Mouse (Mus musculus) liver, embryonic 14.5 days (tissue): Measurements from ENCODE around the gene Prep. TPM values are rescaled to one million over a fixed set of nuclear protein-coding genes. Genes with fewer than 3 reads are reported as not detected.

Source experiments
- ATAC-seq: fragments of 200-750 bp; cut with Nextera tagmentation; 2 replicates; pipeline ENCODE4 v1.8.0; 2017; ENCODE audit warnings: moderate number of reproducible peaks, mild to moderate bottlenecking, moderate library complexity; ENCODE audit not compliant: insufficient read depth
- DNase-seq, 3 experiments: peaks; one replicate each; pipeline ENCODE4 v3.0.0-alpha.2; 2012 to 2013; ENCODE audit warnings: low read depth in 3 of 3, low spot score in 3 of 3
- H3K27ac ChIP-seq: fragments of 300-500 bp; sonication (generic); 2 replicates; pipeline ENCODE4 v1.5.1; 2014; ENCODE audit warnings: moderate library complexity, mild to moderate bottlenecking, control low read depth, inconsistent platforms
- H3K27me3 ChIP-seq: fragments of 300-500 bp; sonication (generic); 2 replicates; pipeline ENCODE4 v1.6.1; 2014; ENCODE audit warnings: mild to moderate bottlenecking, low read length, moderate library complexity; ENCODE audit not compliant: control insufficient read depth, insufficient read depth
- H3K36me3 ChIP-seq: fragments of 300-500 bp; sonication (generic); replicated peaks from 2 replicates; pipeline ENCODE4 v1.6.1; 2014; ENCODE audit warnings: low read depth; ENCODE audit not compliant: control insufficient read depth, insufficient read depth
- H3K4me1 ChIP-seq, 2 experiments: fragments of 200-500 bp in 1 of 2; fragments of 300-500 bp in 1 of 2; sonication (generic) in 1 of 2; replicated peaks; 2 replicates each; pipeline ENCODE4 v1.6.1; 2012 to 2014; ENCODE audit warnings: antibody characterized with exemption in 1 of 2, inconsistent platforms in 1 of 2, low read length in 1 of 2; ENCODE audit not compliant: control insufficient read depth in 2 of 2, insufficient read depth in 2 of 2
- H3K4me2 ChIP-seq: fragments of 300-500 bp; sonication (generic); 2 replicates; pipeline ENCODE4 v1.6.1; 2014; ENCODE audit warnings: low read depth, mild to moderate bottlenecking, control low read depth, moderate library complexity
- H3K4me3 ChIP-seq, 2 experiments: fragments of 200-500 bp in 1 of 2; fragments of 300-500 bp in 1 of 2; sonication (generic) in 1 of 2; 2 replicates each; pipeline ENCODE4 v1.5.1; 2012 to 2014; ENCODE audit warnings: low read depth in 2 of 2, low read length in 2 of 2, mild to moderate bottlenecking in 2 of 2, control low read depth in 1 of 2, inconsistent platforms in 1 of 2, moderate library complexity in 1 of 2; ENCODE audit not compliant: insufficient read depth in 1 of 2
- H3K9ac ChIP-seq: fragments of 300-500 bp; sonication (generic); replicated peaks from 2 replicates; pipeline ENCODE4 v1.6.1; 2014; ENCODE audit warnings: mild to moderate bottlenecking, control low read depth, moderate library complexity
- H3K9me3 ChIP-seq: fragments of 300-500 bp; sonication (generic); 2 replicates; pipeline ENCODE4 v1.6.1; 2016; ENCODE audit warnings: low read length, mixed read lengths; ENCODE audit not compliant: control insufficient read depth
- CTCF ChIP-seq: IDR thresholded peaks from 2 replicates; pipeline ENCODE4 v1.5.1; 2016; ENCODE audit warnings: antibody characterized with exemption, low read depth, control low read depth
- EP300 ChIP-seq: IDR thresholded peaks from 2 replicates; pipeline ENCODE4 v1.6.1; 2016; ENCODE audit warnings: antibody characterized with exemption, low read depth
- WGBS: fragments of 180-500 bp; shearing (Covaris S2); extraction: QIAGEN DNeasy Blood & Tissue Kit; methylation state at CpG from one replicate; pipeline ENCODE4 v1.1.7; 2014; ENCODE audit not compliant: insufficient replicate concordance; 5-methylcytosine and 5-hydroxymethylcytosine counted together
- polyA plus RNA-seq, 2 experiments: library from polyadenylated mRNA; depleted of rRNA in 1 of 2; stranded (reverse) in 1 of 2; unstranded in 1 of 2; fragments of >200 nt; fragmentation: Nextera tagmentation in 1 of 2; extraction: Ambion mirVana in 1 of 2; gene quantifications; 2 replicates each; pipeline versions ENCODE4 v1.2.1 to v1.2.3; 2012 to 2014

The Prep gene
- polyA plus RNA-seq, 2 experiments, result 4.6 to 6.7 TPM

DNA sequence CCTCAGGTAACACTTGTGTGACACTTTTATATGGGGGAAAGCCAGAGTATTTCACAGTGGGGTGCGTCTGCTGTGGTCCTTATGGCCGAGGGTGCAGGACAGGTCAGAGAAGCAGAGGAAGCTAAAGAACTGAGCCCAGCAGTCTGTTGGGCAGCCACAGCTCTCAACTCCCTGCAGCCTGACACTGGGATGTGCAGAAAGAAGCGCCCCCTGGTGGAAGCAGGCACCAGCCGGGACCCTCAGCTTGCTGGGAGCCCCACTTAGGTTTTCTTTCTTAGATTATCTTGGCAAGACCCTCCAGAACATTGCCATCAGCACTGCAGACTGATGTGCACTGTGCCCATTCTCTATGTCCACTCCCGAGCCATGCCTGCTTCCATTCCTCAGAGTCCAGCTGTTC lies 19.6 kb downstream of the Prep start:
- peak; percentile 75 for TF ChIP-seq CTCF
- TF ChIP-seq EP300, result no peak
- no peak for ATAC-seq
- WGBS, result 38% methylated on average over 5 of the region's 5 CpGs

DNA sequence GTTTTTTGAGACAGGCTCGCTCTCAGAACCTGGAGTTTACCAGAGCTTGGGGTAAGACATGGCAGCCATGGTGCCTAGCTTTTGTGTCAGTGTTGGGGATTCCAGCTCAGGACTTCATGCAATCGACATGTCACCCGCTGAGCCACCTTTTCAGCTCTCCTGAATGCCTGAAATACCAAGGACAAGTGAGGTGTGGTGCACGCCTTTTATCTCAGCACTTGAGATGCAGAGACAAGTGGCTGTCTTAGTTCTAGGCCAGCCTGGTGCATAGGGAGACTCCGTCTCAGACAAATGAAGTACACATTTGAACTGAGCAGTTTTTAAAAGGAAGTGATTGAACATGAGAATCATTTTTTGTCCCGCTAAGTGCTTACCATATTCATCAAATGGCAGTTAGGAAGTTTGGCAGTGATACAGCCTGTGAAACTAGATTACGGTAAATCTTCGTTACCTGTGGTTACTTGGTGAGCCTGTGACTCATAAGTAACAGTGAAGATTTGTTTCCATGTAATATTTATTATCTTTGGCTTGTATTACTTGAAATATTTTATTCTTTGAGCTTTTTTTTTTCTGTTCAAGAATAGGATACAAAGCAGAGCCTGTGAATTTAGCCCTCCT lies 24.6 kb downstream of the Prep start:
- 71% methylated on average over 8 of the region's 8 CpGs for WGBS

More for the DNA sequence above, 19.6 kb downstream of the Prep start:
- H3K9me3 ChIP-seq, result no peaks in the 10 kb centered on the region
- H3K27ac ChIP-seq, result no peak overlapping the region
- no peaks in the 10 kb centered on the region for H3K36me3 ChIP-seq
- no peak overlapping the region for H3K4me2 ChIP-seq
- H3K9ac ChIP-seq, result no peak overlapping the region
- no peak overlapping the region for H3K4me3 ChIP-seq
- no peaks in the 10 kb centered on the region for H3K27me3 ChIP-seq
- H3K4me1 ChIP-seq, result no peaks in the 10 kb centered on the region
- DNase-seq, result no peak

DNA sequence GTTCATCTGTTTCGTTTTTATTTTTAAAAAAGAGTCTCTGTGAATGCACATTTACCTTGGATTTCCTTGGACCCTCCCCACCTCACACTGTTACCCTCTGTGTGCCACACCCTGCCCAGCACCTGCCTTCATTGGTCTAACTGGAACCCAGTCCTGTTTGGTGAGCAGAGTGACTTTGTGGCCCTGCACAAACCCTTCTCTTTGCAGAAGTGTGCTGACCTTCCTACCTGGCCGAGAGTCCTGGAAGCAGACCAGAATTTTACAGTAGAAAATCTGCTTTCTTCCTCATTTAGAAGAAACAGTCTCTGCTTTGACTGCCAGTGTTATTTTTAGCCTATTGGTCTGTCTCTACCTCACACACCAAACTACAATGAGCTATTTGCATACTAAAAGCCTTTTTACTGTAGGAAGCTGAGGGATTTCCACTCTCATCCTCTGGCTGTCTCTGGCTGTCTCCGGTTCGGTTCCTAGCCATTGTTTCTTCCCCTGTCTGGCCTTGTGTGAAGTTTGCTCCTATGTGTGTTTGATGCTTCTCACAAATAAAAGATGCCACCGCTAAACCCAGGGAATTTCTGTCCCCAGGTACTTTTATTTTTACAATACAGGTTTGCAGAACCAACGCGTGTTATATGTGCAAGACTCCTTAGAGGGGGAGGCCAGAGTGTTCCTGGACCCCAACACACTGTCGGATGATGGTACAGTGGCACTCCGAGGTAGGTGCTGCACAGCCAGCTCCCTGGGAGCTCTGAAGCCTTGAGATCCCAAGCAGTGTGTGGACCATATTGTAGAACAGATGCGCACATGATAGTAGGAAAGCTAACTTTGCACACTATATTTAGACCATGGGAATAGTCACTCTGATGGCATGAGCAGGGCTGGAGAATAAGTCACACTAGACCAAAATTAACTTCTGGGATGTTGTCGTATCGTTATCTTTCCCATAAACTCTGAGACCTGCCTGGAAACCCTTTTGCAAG lies 25.4 kb downstream of the Prep start:
- H3K9ac ChIP-seq, result no peak overlapping the region
- no peak for TF ChIP-seq CTCF
- H3K4me1 ChIP-seq, result no peaks in the 10 kb centered on the region
- WGBS, result 77% methylated on average over 12 of the region's 12 CpGs
- no peak for ATAC-seq
- no peaks in the 10 kb centered on the region; the same call in 1 of the 2 replicates for H3K36me3 ChIP-seq
- H3K27ac ChIP-seq, result no peak overlapping the region
- no peak overlapping the region for H3K4me3 ChIP-seq
- H3K27me3 ChIP-seq, result no peaks in the 10 kb centered on the region
- no peaks in the 10 kb centered on the region for H3K9me3 ChIP-seq
- no peak overlapping the region for H3K4me2 ChIP-seq
- no peak for DNase-seq

More for the DNA sequence above, 24.6 kb downstream of the Prep start:
- TF ChIP-seq CTCF (no peak), EP300 (no peak)
- no peaks in the 10 kb centered on the region for H3K4me1 ChIP-seq
- H3K36me3 ChIP-seq, result no peaks in the 10 kb centered on the region; the same call in 1 of the 2 replicates
- no peak for ATAC-seq
- H3K27me3 ChIP-seq, result no peaks in the 10 kb centered on the region
- H3K4me3 ChIP-seq, result no peak overlapping the region
- H3K27ac ChIP-seq, result no peak overlapping the region
- DNase-seq, result no peak
- no peaks in the 10 kb centered on the region for H3K9me3 ChIP-seq
- no peak overlapping the region for H3K9ac ChIP-seq
- H3K4me2 ChIP-seq, result no peak overlapping the region

DNA sequence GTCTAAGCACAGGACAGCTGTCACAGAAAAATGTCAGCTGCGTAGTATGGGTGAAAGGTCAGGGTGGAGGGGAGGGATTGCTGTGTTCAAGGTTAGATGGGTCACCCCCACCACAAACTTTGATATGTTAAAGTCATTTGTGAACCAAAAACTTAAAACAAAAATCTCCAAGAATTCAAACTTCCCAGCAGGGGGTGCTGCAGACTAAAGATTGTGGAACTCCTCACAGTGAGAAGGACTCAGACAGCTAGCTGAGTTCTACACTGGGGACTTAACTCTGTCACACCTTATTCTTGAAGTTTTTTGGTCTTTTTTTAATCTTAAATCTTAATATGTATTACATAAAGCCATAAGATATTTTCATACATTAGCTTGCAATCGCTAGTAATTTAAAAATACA lies 31.7 kb downstream of the Prep start:
- TF ChIP-seq EP300, result no peak
- peak; percentile 23; the same call in 1 of the 2 replicates for TF ChIP-seq CTCF
- DNase-seq (peak in 1 of 3 experiments; percentile 19), ATAC-seq (no peak)
- H3K9ac ChIP-seq, result no peak overlapping the region
- no peak overlapping the region for H3K27ac ChIP-seq
- no peaks in the 10 kb centered on the region for H3K4me1 ChIP-seq
- no peaks in the 10 kb centered on the region for H3K27me3 ChIP-seq
- no peak overlapping the region for H3K4me3 ChIP-seq
- H3K4me2 ChIP-seq, result no peak overlapping the region
- 77% methylated on average over 2 of the region's 2 CpGs for WGBS
- H3K9me3 ChIP-seq, result no peaks in the 10 kb centered on the region
- H3K36me3 ChIP-seq, result no peaks in the 10 kb centered on the region; the same call in none of the 2 replicates

DNA sequence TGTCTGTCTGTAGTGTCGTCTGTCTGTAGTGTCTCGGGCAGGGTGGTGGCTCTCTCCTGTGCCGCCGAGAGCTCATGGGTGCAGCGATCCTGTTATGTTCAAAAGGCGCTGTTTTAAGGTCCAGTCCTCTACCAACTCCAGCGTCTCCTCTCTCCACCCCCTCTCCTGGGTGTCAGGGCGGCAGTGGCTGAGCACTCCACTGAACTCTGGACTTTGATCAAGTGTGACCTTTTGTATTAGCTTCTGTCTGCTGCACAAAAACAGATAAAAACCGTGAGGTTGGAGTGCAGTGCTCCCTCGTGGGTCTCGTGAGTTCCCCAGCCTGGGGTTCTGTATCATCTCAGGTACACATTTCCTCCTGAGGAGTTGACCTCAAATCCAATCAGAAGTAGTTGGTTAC lies 33.5 kb downstream of the Prep start:
- H3K36me3 ChIP-seq, result no peaks in the 10 kb centered on the region; the same call in none of the 2 replicates
- H3K4me2 ChIP-seq, result 0 out of 2 replicates have a peak overlapping the region, but pooled peaks have one; percentile 2
- peaks cover 0 to 6% of the 10 kb centered on the region in 2 experiments; a peak in 1 of 4 replicates for H3K4me1 ChIP-seq
- H3K9me3 ChIP-seq, result no peaks in the 10 kb centered on the region
- ATAC-seq (no peak), DNase-seq (no peak)
- H3K9ac ChIP-seq, result no peak overlapping the region
- no peak overlapping the region for H3K27ac ChIP-seq
- TF ChIP-seq CTCF, result no peak
- no peak for TF ChIP-seq EP300
- WGBS, result 71% methylated on average over 11 of the region's 11 CpGs
- H3K27me3 ChIP-seq, result no peaks in the 10 kb centered on the region
- H3K4me3 ChIP-seq, result no peak overlapping the region
